Mouse (Mus musculus): ENCODE measurements around the gene Ano1.

Ano1 gene

GRCm38 (mm10) chr7:144751833-144752232 lies at the start of gene Ano1:
Ano1 (minus strand) TSS chr7:144751974.
- DNase-seq: no peak

- peak; percentile 89 for DNase-seq
Measured at GRCm38 (mm10) chr7:144798471-144798870, 46.7 kb upstream of the Ano1 start.

GRCm38 (mm10) chr7:144796986-144797735 lies 45.4 kb upstream of the Ano1 start:
- DNase-seq: peak; percentile 76

GRCm38 (mm10) chr7:144795976-144796474 lies 44.3 kb upstream of the Ano1 start:
- DNase-seq: no peak

GRCm38 (mm10) chr7:144793296-144793695 lies 41.5 kb upstream of the Ano1 start:
- DNase-seq: peak; percentile 26

GRCm38 (mm10) chr7:144791426-144791825 lies 39.7 kb upstream of the Ano1 start:
- DNase-seq: no peak

- peak; percentile 43 for DNase-seq
Measured at GRCm38 (mm10) chr7:144789601-144790556, 38.1 kb upstream of the Ano1 start.

- DNase-seq: no peak
Measured at GRCm38 (mm10) chr7:144788631-144789030, 36.9 kb upstream of the Ano1 start.

- DNase-seq: no peak
Measured at GRCm38 (mm10) chr7:144787501-144787900, 35.7 kb upstream of the Ano1 start.

- no peak for DNase-seq
Measured at GRCm38 (mm10) chr7:144786571-144786970, 34.8 kb upstream of the Ano1 start.

- DNase-seq: no peak
Measured at GRCm38 (mm10) chr7:144784176-144784575, 32.4 kb upstream of the Ano1 start.

- DNase-seq: no peak
Measured at GRCm38 (mm10) chr7:144782402-144782801, 30.6 kb upstream of the Ano1 start.

GRCm38 (mm10) chr7:144781337-144781736 lies 29.6 kb upstream of the Ano1 start:
- peak; percentile 84 for DNase-seq

- DNase-seq: no peak
Measured at GRCm38 (mm10) chr7:144780190-144780589, 28.4 kb upstream of the Ano1 start.

- DNase-seq: no peak
Measured at GRCm38 (mm10) chr7:144779691-144780090, 27.9 kb upstream of the Ano1 start.

- no peak for DNase-seq
Measured at GRCm38 (mm10) chr7:144777805-144778204, 26.0 kb upstream of the Ano1 start.

- peak; percentile 89 for DNase-seq
Measured at GRCm38 (mm10) chr7:144775804-144776447, 24.2 kb upstream of the Ano1 start.

- no peak for DNase-seq
Measured at GRCm38 (mm10) chr7:144775214-144775613, 23.4 kb upstream of the Ano1 start.

GRCm38 (mm10) chr7:144774283-144774682 lies 22.5 kb upstream of the Ano1 start:
- DNase-seq: no peak

GRCm38 (mm10) chr7:144770116-144770515 lies 18.3 kb upstream of the Ano1 start:
- DNase-seq: no peak

GRCm38 (mm10) chr7:144769434-144770080 lies 17.8 kb upstream of the Ano1 start:
- DNase-seq: no peak

GRCm38 (mm10) chr7:144768845-144769244 lies 17.1 kb upstream of the Ano1 start:
- no peak for DNase-seq
